Mouse (Mus musculus): ENCODE data around the gene Bmi1.

The Bmi1 gene

DNA sequence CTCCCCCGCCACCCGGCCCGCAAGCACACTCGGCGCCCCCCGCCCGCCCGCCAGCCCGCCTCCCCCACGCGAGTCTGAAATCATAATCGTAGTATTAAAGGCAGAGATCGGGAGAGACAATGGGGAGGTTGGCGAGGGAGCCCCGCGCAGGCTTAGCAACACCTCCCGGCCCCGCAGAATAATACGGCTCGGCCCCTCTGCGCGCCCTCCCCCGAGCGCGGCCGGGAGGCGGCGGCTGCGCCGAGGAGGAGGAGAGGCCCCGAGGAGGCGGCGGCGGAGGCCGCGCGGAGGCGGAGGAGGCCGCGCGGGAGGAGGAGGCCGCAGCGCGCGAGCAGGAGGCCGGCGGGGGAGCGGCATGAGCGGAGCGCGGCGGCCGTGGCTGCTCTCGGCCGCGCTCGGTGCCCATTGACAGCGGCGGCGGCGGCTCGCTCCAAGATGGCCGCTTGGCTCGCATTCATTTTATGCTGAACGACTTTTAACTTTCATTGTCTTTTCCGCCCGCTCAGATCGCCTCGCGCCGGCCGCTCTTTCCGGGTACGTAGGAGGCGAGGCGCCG, at the start of gene Bmi1:
Gene Bmi1, plus strand, starts transcription at position 83 of the 556 bp plus-strand sequence.
- peak; percentile 63 to 67 for DNase-seq

DNA sequence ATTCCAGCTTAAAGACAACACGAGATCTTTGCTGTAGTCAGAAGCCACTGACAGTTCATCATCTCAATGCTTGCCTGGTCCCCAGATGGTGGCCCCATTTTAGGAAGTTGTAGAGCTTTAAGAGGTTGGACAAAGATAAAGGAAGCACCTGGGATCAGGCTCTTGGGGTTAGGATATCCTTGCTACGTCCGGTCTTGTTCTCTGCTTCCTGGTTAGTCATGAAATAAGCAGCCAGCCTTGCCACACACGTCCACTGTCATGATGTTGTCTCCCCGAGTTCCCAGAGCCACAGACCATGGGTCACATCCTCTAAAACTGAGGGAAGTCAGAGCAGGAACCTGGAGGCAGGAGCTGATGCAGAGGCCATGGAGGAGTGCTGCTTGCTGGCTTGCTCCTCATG, 46.3 kb upstream of the Bmi1 start:
- no peak for DNase-seq

DNA sequence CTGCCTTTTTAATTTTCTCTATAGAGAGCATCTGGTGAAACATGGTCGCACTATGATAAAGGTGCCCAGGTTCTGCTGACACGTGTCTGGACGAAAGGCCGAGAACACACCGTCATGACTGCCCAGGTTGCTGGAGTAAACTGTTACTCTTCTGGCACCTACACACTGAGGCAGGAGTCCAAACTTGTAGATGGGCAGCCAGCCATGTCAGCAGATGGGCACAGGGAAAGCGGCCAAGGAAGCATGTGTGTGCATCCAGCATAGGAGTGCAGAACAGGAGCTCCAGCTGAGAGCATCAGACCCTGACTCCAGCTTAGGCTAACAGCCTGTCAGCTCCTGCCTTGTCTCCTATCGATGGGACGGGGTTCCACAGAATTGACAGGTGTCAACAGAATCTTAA, 41.8 kb upstream of the Bmi1 start:
- DNase-seq, result no peak

- DNase-seq, result no peak
Measured at GRCm38 (mm10) chr2:18648563-18648962, 28.3 kb upstream of the Bmi1 start.

DNA sequence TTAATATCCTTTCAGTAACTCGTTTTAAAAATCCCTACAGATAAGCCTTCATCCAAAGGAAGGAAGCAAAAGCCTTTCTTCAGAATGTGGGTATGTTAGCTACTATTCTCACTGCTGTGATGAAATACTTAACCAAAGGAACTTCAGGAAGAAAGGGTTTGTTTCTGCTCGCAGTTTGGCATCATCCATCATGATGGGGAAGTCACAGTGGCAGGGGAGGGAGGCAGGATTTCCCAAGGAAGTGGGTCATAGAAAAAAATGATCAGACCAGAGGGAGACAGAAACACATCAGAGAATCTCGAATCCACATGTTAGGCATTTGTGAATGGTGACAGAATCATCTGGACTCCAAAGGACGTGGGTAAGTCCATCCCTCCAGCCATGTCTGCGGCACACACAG, 22.0 kb upstream of the Bmi1 start:
- no peak for DNase-seq

GRCm38 (mm10) chr2:18664003-18664402, 12.8 kb upstream of the Bmi1 start:
- no peak for DNase-seq

GRCm38 (mm10) chr2:18671041-18671440, 5.8 kb upstream of the Bmi1 start:
- DNase-seq, result no peak

DNA sequence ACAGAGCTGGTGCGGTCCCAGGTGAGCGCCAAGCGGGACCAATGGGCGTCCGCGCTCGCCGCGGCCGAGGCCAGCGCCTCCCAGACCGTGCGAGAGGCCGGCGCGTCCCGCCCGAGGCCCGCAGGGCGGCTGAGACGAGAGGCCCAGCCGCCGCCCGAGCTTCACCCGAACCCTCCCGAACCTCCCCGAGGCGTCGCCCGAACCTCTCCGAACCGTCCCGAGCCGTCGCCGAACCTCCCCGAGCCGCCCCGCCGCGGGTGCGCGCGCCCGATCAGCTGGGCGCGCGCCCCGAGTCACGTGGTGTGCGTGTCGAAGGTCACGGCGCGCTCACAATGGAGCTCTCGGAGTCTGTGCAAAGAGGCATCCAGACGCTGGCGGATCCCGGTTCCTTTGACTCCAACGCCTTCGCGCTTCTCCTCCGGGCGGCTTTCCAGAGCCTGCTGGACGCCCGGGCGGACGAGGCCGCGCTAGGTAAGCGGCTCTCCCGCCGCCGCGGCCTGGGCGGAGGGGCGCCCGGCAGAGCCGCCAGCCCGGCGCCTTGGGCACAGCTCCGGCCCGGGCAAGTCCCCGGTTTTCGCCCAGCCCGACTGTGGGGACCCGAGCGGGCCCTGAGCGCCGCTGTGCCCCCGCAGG, 4.6 kb upstream of the Bmi1 start, which contains the start of gene Commd3:
Gene Commd3, plus strand, starts transcription at position 252 of the 633 bp plus-strand sequence.
- peak; percentile 89 to 93 for DNase-seq

DNA sequence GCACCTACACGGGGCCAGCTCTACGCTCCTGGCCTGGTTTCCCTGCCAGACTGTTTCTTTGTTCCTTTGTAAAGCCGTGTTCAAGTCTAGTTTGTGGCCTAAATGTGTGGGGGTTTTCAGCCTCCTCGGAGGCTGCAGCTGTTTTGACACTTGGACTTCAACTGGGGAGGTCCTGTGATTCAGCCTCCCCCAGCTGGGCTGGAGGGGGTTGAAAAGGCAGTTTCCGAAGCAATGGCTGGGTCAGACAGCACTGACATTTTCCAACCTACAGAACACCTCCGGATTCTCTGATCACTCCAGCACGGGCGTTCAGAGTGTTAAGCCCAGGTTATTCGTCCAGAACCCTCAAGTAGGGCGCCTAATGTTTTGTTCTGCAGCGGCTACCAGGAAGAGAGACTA, 4.1 kb upstream of the Bmi1 start:
- DNase-seq, result no peak

GRCm38 (mm10) chr2:18673766-18674165, 3.1 kb upstream of the Bmi1 start:
- no peak for DNase-seq

DNA sequence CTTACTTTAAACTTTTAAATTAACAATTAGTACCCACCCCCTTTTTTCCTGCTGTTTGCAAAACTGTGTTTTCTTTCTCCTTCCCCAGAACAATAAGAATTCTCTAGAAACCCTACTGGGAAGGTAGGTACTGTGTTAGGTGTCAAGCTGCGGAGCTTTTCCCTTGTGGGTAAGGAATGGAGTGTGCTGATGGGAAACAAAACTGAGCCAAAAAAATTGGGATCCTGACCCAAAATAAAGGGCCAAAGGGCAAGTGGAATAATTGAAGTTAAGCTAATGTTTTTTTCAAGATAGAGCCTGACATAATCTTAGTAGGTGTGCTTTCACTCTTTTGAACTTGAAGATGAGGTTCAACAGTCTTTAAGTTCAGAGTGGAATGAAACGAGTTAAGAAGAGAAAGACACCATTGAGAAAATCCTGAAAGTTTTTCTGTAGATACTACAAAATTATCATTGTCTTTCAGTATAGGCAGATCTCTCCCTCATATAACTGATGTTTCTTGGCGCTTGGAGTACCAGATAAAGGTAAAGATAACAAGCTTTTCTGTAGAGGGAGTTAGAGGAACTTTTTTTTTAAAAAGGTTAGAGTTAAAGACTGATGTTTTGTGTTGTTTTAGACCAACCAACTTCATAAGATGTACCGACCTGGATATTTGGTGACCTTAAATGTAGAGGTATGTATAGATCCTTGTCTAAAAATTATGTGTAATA, 2.5 kb upstream of the Bmi1 start:
- DNase-seq, result no peak

DNA sequence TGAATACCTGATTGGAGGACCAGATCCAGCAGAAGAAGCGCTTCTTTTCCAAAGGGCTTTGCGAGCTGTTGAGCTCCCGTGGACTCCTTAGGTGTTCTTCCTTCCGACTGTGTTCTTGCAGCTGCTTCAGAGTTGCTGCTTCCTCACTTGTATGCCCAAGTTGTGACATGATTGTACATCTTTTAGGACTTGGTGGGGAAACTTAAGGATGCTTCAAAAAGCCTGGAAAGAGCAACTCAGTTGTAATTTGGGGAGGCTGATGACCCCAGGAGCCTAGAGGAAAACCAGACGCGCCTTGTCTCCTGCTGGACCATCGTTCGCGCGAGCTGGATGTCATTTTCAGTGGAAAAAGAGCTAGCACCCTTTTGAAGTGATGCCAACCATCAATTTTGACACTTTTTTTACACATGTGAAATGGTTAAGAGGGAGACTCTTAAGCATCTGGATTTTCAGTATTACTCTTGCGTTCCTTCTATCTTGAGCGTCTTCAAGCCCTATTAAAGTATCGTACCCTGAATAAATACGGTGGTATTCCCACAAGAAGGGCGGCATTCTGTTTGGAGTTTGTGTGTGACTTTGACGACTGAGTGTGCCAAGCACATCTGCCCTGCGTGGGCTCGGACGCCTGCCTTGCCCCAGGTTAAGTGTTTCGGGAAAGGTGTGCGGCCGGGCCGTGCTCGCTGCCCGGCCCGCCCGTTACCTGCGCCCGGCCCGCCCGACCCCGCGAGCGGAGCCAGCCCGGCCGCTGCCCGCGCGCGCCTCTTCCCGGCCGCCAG, 949 bp upstream of the Bmi1 start:
- no peak for DNase-seq

DNA sequence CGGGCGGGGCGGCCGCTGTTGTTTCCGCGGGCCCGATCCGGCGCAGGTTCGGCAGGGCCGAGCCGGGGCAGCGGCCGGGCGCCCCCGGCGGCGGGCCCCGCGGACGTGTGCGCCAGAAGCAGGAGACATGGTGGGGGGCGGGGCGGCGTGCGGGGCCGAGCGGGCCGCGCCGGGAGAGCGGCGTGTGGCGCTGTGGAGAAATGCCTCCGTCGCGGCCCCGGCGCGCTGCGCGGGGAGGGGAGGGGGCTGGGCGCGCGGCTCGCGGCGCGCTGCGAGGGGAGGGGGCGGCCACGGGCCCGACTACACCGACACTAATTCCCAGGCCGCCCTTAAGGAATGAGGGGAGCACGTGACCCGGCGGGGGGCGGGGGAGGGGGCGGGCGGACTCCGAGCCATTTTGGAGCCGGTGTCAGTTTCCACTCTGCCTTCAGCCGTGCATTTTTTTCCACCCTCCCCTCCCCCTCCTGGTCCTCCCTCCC, 322 bp upstream of the Bmi1 start:
- peak; percentile 59 to 64 for DNase-seq

DNA sequence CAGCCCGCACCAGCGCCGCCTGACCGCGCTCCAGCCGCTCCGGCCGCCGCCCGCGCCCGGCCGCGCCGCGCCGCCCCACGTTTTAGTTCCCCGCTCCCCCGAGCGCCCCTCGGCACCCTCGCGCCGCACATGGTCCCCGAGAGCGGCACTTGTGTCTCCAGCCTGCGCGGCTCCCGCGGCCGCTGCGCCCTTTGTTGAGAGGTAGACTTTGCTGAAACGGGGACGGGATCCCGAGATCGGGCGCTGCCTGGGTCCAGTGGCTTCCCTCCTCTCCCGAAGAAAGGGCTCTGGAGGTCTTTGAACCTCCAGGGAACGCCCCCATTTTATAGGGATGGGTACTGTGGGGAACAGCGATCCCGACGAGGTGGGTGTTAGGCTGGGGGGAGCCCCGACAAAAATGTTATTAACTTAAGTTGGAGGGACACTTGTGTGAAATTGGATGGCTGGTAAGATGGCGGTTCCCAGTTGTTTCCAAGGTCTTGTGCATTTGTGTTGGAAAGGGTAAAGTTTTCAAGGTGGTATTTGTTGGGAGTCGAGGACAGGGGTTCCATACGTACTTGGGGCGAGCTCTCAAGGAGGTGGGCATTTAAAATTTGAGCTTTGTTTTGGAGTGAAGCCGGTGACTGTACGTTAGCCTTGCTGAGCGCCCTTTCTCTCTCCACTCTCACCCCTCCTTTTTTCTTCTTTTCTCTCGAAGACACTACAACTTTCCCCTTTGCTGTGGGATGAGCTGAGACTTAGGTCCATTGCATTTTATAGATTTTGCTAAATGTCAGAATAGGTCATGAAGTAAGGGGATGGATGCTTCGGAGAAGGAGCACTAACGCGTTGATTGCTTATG, 1.0 kb downstream of the Bmi1 start:
- DNase-seq, result peak; percentile 37 to 57

DNA sequence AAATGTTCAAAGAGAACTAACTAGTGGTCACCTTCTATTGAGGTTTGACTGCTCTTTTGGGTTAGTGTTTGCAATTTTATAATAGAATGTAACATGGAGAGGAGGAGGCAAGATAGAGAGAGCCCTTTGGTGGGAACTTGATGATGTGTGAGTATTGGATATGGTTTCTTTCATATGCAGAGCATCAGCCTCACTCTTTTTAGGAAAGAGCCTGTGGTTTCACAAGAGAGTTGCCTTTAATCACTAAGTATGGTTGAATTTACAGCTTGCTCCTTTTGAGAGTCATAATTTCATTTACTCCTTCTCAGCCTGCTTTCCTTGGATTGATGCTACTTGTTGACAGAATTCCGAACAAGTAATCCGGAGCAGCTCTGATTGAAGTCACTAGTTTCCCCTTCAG, 2.9 kb downstream of the Bmi1 start:
- no peak for DNase-seq

DNA sequence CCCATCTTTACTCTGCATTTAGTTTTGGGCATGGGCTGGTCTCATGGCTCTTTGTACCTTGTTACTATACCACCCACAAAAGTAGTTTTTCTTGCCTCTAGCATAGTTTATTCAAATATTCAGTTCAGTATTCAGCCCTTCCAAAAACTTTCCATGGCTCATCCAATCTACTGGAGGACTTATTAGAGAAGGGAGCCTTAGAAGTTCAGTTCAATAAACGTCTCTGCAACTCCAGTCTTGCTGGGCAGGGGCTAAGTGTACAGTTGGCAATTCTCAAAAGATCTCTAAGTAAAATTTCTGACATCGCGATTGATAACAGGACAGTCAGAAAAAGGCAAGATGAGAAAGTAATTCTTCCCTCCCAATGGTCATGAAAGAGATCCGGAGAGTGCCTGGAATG, 3.7 kb downstream of the Bmi1 start:
- no peak for DNase-seq

DNA sequence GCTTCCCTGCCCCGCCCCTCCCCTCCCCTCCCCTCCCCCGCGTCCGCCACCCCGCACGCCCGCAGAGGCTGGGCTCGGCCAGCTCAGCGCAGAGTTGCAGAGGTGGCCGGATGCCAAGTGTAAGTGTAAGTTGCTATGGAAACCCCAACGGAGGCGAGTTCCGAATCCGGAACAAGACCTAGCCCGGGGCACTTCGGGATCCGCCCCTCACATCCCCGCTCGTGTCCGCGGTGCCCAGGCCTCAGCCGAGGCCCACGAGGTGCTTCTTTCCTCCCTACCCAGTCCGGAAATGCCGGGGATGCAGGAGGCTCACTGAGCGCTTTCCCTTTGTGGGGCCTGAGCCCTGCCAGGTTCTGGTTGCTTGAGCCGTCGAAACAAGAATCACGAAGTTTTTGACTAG, 4.1 kb downstream of the Bmi1 start:
- DNase-seq, result peak; percentile 59 to 64

DNA sequence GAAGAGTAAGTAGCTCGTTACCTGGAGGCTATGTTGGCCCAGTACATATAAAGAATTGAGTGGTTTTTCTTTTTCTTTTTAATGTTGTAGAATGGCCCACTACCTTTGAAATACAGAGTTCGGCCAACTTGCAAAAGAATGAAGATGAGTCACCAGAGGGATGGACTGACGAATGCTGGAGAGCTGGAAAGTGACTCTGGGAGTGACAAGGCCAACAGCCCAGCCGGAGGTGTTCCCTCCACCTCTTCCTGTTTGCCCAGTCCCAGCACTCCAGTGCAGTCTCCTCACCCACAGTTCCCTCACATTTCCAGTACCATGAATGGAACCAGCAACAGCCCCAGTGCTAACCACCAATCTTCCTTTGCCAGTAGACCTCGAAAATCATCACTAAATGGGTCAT, 7.2 kb downstream of the Bmi1 start:
- no peak for DNase-seq

- DNase-seq, result no peak
Measured at GRCm38 (mm10) chr2:18686386-18686785, 9.6 kb downstream of the Bmi1 start.

DNA sequence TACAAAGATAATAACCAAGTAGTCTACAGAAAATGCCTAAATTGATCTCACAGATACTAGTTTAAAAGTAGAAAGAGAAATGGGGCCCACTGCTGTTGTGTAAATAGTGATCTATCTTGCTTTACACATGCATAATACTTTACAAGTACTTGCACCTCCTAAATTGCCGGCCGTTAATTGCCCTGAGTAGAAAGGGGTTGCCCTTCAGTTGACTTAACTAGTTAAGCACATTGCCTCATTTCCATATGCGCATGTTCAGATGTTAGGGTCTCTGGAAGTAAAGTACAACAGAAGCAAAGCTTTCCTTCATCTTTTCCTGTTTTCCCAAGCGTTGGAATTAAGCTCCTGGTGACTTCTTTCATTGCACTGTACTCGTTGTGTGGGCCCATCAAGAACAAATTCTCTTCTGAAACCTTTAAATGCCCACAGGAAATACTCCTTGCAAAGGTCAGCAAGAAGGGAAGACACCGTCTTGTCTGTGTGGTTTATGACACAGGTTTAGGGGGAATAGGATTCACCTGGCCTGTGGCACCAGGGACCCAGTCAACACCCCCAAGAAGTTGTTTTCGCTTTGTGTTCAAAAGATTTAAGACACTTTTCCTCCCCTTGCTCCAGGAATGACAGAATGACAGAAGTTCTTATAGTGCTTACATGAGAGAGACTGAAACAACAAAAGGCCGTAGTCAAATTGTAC, 10.2 kb downstream of the Bmi1 start:
- DNase-seq, result no peak

GRCm38 (mm10) chr2:18687671-18688170, 10.9 kb downstream of the Bmi1 start:
- DNase-seq, result no peak

- DNase-seq, result no peak
Measured at GRCm38 (mm10) chr2:18688286-18688685, 11.5 kb downstream of the Bmi1 start.
